Mouse (Mus musculus): ENCODE results near the gene Tacc2.
"Not testable (repeated sequence)": the region's sequence is repeated elsewhere in the genome, so short reads cannot be mapped to it uniquely, and the experiment has no call there.

The Tacc2 gene

DNA sequence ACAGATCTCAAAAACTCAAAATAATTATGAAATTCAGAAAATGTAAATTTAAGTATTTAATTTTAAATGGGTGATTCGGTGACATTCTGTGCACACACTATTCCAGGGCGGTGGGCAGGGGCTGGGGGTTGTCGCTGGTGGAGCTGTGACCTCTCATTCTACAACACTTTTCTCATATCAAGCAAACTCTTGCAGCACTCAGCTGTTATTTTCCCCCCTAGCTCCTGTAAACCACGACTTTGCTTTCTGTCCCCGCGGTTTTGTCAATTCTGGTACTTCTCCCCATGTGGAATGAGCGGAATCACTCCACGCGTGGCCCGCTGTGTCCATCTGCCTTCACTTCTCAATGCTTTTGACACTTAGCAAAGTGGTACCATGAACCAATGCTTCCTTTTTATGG, 3.5 kb upstream of the Tacc2 start:
- DNase-seq = no peak

GRCm38 (mm10) chr7:130574211-130574991, 2.8 kb upstream of the Tacc2 start:
- peak; percentile 70 to 79 for DNase-seq

DNA sequence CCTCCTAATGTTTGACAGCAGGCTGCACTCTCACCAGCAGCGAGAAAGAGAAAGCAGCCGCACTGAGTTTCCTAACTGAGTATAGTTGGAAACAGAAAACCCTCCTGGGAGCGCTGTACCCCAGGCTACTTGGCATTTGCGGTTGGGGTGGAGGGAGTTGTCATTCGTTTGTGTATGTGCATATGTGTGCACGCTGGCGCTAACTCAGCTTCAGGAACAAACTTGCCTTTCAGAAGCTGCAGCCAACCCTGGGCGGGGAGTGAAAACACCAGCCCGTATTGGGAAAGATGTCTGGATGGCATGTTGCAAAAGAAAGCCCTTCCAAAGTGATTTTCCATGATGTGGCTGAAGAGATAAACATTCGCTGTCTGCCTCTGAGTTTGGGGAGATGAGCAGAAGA, 257 bp upstream of the Tacc2 start:
- DNase-seq = peak; percentile 59 to 78

DNA sequence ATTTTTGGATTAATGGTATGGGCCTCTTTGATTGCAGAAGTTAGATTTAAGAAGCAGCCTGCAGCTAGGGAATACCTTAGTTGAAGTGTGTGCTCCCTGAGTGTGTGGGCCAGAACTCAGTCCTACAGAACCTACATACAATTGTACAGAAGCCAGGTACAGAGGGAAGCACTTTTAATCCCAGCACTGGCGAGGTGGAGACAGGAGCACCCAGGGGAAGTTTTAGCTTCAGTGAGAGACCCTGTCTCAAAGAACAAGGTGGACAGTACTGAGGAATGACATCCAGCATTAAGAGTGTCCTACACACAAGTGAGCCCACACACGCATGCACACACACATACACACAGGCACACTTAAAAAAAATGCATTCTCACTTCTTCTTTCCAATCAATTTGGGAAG, 828 bp downstream of the Tacc2 start:
- no peak for DNase-seq

DNA sequence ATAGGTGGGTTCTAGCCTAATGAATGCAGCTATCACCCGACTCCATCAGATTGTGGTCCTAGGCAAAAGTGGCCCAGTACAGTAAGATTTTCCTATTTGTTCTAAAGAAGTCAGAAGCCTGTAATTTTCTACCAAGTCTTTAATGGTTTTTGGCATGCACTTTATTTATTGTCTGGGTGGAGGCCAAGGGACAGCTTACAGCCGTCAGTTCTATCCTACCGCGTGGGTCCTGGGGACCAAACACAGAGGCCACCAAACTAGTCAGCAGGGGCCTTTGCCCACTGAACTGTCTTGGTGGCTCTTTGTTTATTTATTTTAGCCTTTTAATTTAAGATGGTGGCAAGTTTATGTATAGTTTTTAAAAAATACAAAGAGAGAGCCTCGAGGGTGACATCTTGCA, 1.4 kb downstream of the Tacc2 start:
- DNase-seq = no peak

DNA sequence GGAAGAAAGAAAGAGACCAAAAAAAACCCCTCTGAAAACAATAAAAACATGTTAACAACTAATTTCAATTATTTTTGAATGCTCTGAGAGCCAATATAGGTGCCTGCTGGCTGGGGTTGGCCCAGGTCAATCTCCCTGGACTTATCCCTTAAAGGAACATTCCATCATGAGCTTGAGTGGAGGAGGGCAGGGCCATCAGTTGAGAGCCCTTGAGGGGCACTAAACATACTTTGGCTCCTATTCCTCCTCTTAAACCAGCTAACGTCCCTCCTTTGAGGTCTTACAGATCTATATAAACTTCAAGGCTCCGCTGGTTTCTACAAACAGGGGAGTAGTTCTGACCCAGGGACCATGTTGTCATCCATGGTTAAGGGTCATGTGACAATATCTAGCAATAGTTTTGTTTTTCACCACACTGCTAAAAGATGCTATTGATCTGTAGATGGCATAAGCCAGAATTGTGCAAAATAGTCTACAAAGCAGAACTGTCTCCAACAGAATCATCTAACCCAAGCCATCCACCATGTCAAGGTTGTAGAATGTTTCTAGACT, 9.4 kb downstream of the Tacc2 start:
- DNase-seq = peak; percentile 77 to 85

- peak; percentile 61 to 70 for DNase-seq
Observed at GRCm38 (mm10) chr7:130590081-130590828, 13.0 kb downstream of the Tacc2 start.

- no peak for DNase-seq
Observed at GRCm38 (mm10) chr7:130590845-130591437, 13.7 kb downstream of the Tacc2 start.

- DNase-seq = not testable (repeated sequence)
Observed at GRCm38 (mm10) chr7:130592975-130593374, 15.7 kb downstream of the Tacc2 start.

GRCm38 (mm10) chr7:130593375-130594239, 16.4 kb downstream of the Tacc2 start:
- not testable (repeated sequence) for DNase-seq

- not testable (repeated sequence) for DNase-seq
Observed at GRCm38 (mm10) chr7:130596079-130596855, 19.0 kb downstream of the Tacc2 start.

- no peak for DNase-seq
Observed at GRCm38 (mm10) chr7:130597546-130597945, 20.3 kb downstream of the Tacc2 start.

DNA sequence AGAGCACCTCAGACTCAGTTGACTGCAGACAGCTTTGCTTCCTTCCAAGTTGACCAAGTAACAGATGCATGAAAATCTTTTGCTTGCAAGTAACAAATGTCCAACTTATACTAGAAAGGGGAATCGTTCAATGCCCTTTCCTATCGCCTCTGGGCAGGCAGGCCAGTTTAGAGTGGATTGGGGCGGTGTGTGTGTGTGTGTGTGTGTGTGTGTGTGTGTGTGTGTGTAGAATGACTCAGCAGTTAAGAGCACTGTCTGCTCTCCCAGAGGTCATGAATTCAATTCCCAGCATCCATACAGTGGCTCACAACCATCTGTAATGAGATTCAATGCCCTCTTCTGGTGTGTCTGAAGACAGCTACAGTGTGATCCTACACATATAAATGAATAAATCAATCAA, 22.8 kb downstream of the Tacc2 start:
- no peak for DNase-seq

- no peak for DNase-seq
Observed at GRCm38 (mm10) chr7:130600546-130600945, 23.3 kb downstream of the Tacc2 start.

GRCm38 (mm10) chr7:130602804-130603203, 25.6 kb downstream of the Tacc2 start:
- no peak for DNase-seq

- no peak for DNase-seq
Observed at GRCm38 (mm10) chr7:130603556-130603955, 26.3 kb downstream of the Tacc2 start.

DNA sequence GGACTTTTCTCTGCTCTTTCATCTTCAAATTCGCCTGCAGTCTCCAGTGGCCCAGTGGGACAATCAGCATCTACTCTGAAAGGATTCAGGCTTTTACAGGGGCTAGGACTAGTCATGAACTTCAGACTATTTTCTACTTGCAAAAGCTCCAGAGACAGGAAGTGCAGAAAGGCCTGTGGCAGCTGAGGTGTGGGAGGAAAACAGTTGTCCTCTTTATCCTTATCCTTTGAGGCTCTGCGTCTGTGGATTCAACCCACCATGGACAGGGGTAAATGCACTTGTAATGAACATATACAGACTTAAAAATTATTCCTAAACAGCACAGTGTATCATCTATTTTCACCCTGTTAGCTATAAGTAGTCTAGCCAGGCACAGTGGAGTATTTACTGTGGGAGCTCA, 27.2 kb downstream of the Tacc2 start:
- DNase-seq = no peak

GRCm38 (mm10) chr7:130605111-130605510, 27.9 kb downstream of the Tacc2 start:
- DNase-seq = peak; percentile 9 to 26

DNA sequence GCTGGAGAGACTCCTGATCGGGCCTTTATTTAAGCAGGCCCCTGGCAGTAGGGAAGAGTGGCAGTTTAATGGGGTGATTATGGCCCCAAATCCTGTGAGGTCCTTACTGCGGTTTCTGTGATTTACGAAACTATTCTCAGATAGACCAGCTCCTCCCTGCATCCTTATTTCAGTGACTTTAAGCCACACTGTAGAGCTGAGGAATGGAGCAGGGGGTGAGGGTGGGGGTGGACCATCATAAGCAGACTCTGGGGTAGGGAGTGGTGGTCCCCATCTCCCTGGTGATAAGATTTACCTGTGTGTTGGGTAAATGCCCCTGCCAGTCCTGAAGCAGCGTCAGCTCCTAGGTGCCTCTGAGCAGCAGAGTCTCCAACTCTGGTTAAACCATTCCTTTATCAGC, 29.7 kb downstream of the Tacc2 start:
- no peak for DNase-seq

DNA sequence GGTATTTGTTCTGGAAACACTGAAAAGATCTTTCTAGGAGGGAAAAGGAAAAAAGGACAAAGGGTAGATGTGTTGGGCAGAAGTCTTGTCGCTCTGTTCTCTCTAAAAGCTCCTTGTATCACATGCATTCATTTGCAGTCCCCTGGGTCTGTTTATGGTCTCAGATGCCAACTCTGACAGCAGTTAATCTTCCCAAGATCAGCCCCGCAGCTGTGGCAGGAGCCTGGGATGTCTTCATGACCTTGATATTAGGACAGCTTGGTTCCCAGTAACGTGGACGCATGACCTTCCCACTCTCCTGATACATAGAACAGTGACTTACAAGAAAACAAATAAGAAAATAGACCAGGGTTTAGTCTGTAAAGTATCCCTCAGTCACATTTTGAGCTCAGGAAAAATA, 36.7 kb downstream of the Tacc2 start:
- no peak for DNase-seq

DNA sequence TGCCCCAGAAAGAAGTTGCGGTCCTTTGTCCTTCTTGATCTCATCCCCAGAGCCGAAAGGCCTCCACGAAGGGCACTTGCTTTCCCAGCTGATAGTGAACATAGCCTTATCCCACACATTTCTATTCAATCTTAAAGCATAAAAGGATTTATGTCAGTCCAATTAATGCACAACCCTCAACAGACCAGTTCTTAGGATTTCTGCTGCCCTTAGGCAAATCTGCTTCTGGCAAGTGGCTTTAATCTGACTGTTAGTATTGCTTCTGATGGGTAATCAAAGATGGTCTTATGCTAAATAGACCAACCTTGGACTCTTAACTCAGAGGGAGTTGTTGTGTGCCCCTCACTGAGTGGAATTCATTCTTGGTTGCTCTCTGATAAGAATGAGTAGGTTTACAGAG, 40.4 kb downstream of the Tacc2 start:
- DNase-seq = no peak

GRCm38 (mm10) chr7:130621068-130621467, 43.8 kb downstream of the Tacc2 start:
- no peak for DNase-seq

Measured in lung, adult 18-20 months (tissue).